Mouse (Mus musculus) intestine, postnatal 0 days (tissue): ENCODE measurements at regions not wholly inside any gene's neighbourhood (a gene's known extent, or its start where the extent isn't known, plus 50 kb on each side); places are given as distances from the start of the nearest gene placed in this dataset.

Experiments used
- ATAC-seq: fragments of 200-750 bp; cut with Nextera tagmentation; 2 replicates; pipeline ENCODE4 v1.8.0; 2017; ENCODE audit warnings: mild to moderate bottlenecking, moderate TSS enrichment, moderate library complexity
- H3K27ac ChIP-seq: fragments of 300-500 bp; sonication (generic); 2 replicates; pipeline ENCODE4 v1.5.1; 2014; ENCODE audit warnings: mild to moderate bottlenecking, low read depth, low read length, moderate library complexity
- H3K27me3 ChIP-seq: fragments of 300-500 bp; sonication (generic); replicated peaks from 2 replicates; pipeline ENCODE4 v1.6.1; 2014; ENCODE audit warnings: low read length, mixed read lengths; ENCODE audit not compliant: control insufficient read depth, insufficient read depth
- H3K36me3 ChIP-seq: fragments of 300-500 bp; sonication (generic); 2 replicates; pipeline ENCODE4 v1.6.1; 2014; ENCODE audit warnings: mild to moderate bottlenecking, moderate library complexity; ENCODE audit not compliant: control insufficient read depth, insufficient read depth
- H3K4me1 ChIP-seq: fragments of 300-500 bp; sonication (generic); replicated peaks from 2 replicates; pipeline ENCODE4 v1.6.1; 2014; ENCODE audit warnings: antibody characterized with exemption, low read length, mixed read lengths; ENCODE audit not compliant: control insufficient read depth, insufficient read depth
- H3K4me2 ChIP-seq: fragments of 300-500 bp; sonication (generic); replicated peaks from 2 replicates; pipeline ENCODE4 v1.6.1; 2014; ENCODE audit warnings: low read depth, mild to moderate bottlenecking, moderate library complexity
- H3K4me3 ChIP-seq: fragments of 300-500 bp; sonication (generic); 2 replicates; pipeline ENCODE4 v1.5.1; 2014; ENCODE audit warnings: low read depth, low read length
- H3K9ac ChIP-seq: fragments of 300-500 bp; sonication (generic); 2 replicates; pipeline ENCODE4 v1.6.1; 2014; ENCODE audit warnings: mild to moderate bottlenecking, low read depth, low read length
- H3K9me3 ChIP-seq: fragments of 300-500 bp; sonication (generic); 2 replicates; pipeline ENCODE4 v1.6.1; 2016; ENCODE audit warnings: mixed run types; ENCODE audit not compliant: control insufficient read depth
- CTCF ChIP-seq: sonication (generic); IDR thresholded peaks from 2 replicates; pipeline ENCODE4 v1.5.1; 2016; ENCODE audit warnings: low read depth, mild to moderate bottlenecking, control low read depth, antibody characterized with exemption, moderate library complexity
- WGBS: fragments of 180-500 bp; shearing (Covaris S2); extraction: QIAGEN DNeasy Blood & Tissue Kit; methylation state at CpG from one replicate; pipeline ENCODE4 v1.1.7; 2014; 5-methylcytosine and 5-hydroxymethylcytosine counted together

GRCm38 (mm10) chr19:44644376-44644775 is 81.7 kb downstream of the Hif1an start:
- WGBS, result 49% methylated on average over 3 of the region's 3 CpGs
- no peak overlapping the region for H3K27ac ChIP-seq
- no peak overlapping the region for H3K4me2 ChIP-seq

DNA sequence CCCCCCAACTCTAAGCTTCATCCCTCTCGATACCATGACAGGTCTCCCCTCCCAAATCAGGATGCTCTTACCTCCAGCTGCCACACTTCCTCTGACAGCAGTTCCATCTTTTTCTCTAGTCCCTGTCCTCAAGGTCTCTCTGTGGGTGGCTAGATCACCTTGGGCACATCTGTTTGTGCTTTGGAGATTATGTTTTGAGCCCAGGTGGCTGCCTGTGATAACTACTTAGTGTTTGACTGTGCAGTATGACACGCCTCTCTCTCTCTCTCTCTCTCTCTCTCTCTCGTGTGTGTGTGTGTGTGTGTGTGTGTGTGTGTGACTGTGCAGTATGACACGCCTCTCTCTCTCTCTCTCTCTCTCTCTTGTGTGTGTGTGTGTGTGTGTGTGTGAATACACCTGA is 82.3 kb downstream of the Hif1an start:
- Histone ChIP-seq H3K4me1 (no peaks in the 10 kb centered on the region), H3K9ac (no peak overlapping the region), H3K36me3 (no peaks in the 10 kb centered on the region), H3K27ac (no peak overlapping the region), H3K4me2 (no peak overlapping the region), H3K9me3 (no peaks in the 10 kb centered on the region), H3K4me3 (no peak overlapping the region), H3K27me3 (peaks cover 42% of the 10 kb centered on the region)
- 58% methylated on average over 4 of the region's 4 CpGs for WGBS
- no peak for TF ChIP-seq CTCF
- ATAC-seq, result no peak

More at GRCm38 (mm10) chr19:44644376-44644775, 81.7 kb downstream of the Hif1an start:
- H3K4me3 ChIP-seq, result no peak overlapping the region
- no peak overlapping the region for H3K9ac ChIP-seq
- H3K4me1 ChIP-seq, result no peaks in the 10 kb centered on the region
- H3K27me3 ChIP-seq, result peaks cover 42% of the 10 kb centered on the region
- TF ChIP-seq CTCF, result no peak
- no peaks in the 10 kb centered on the region for H3K9me3 ChIP-seq
- no peaks in the 10 kb centered on the region for H3K36me3 ChIP-seq
- ATAC-seq, result no peak

DNA sequence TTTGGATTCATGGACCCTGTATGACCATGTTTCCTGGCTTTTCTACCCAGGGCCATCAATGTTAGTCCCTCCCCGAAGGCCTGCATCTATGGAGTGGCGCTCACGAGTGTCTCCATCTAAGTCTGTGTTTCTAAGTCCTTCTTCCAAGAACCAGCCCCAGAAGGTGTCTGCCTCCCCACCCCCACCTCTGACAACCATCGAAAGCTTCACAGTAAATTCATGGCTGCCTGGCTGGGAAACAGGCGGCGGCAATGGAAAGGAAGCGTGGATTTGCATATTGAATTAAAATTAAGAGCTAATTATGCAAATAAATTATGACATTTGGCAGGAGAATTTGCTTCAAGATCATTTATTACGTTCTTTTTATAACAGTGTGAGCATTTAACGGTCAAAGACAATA is 83.9 kb downstream of the Hif1an start:
- H3K4me1 ChIP-seq, result no peaks in the 10 kb centered on the region
- H3K36me3 ChIP-seq, result no peaks in the 10 kb centered on the region
- no peak overlapping the region for H3K9ac ChIP-seq
- H3K4me2 ChIP-seq, result no peak overlapping the region
- no peak overlapping the region for H3K27ac ChIP-seq
- TF ChIP-seq CTCF, result no peak
- ATAC-seq, result no peak
- H3K27me3 ChIP-seq, result peaks cover 38% of the 10 kb centered on the region
- 74% methylated on average over 9 of the region's 9 CpGs for WGBS
- H3K4me3 ChIP-seq, result no peak overlapping the region
- no peaks in the 10 kb centered on the region for H3K9me3 ChIP-seq

GRCm38 (mm10) chr19:44649206-44649605 is 86.6 kb downstream of the Hif1an start:
- Histone ChIP-seq H3K36me3 (no peaks in the 10 kb centered on the region), H3K9me3 (no peaks in the 10 kb centered on the region), H3K27ac (no peak overlapping the region), H3K4me1 (no peaks in the 10 kb centered on the region), H3K27me3 (peaks cover 35% of the 10 kb centered on the region), H3K4me2 (no peak overlapping the region), H3K4me3 (no peak overlapping the region), H3K9ac (no peak overlapping the region)
- no peak for ATAC-seq
- no peak for TF ChIP-seq CTCF
- WGBS, result 74% methylated on average over 7 of the region's 7 CpGs

- no peak for ATAC-seq
- 26% methylated on average over 2 of the region's 2 CpGs for WGBS
- Histone ChIP-seq H3K9me3 (no peaks in the 10 kb centered on the region), H3K36me3 (no peaks in the 10 kb centered on the region), H3K4me3 (no peak overlapping the region), H3K4me1 (no peaks in the 10 kb centered on the region), H3K27me3 (peaks cover 47% of the 10 kb centered on the region), H3K9ac (no peak overlapping the region), H3K27ac (no peak overlapping the region), H3K4me2 (no peak overlapping the region)
- no peak for TF ChIP-seq CTCF
Measured at GRCm38 (mm10) chr19:44650841-44651240, 88.2 kb downstream of the Hif1an start.

DNA sequence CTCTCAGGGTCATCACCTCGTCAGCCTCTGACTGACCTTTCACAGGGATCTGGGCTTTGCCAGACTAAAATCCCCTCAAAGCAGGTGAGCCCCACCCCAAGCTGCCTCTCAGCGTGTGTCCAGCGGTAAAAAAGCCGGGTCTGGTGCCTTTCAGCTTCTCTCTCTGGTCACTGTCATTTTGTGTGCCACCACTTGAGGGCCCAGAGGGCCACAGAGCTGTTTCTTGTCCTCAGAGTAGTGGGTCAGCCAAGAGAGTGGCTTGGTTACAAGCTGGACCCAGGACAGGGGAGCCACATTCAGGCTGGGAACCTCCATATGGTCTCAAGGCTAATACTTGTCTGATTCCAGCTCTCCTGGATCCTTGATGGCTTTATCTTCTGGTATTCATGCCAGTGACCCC is 89.0 kb downstream of the Hif1an start:
- ATAC-seq, result no peak
- no peaks in the 10 kb centered on the region for H3K4me1 ChIP-seq
- no peaks in the 10 kb centered on the region for H3K9me3 ChIP-seq
- H3K36me3 ChIP-seq, result no peaks in the 10 kb centered on the region
- no peak overlapping the region for H3K9ac ChIP-seq
- H3K27ac ChIP-seq, result no peak overlapping the region
- no peak overlapping the region for H3K4me2 ChIP-seq
- H3K4me3 ChIP-seq, result no peak overlapping the region
- 6% methylated on average over 4 of the region's 4 CpGs for WGBS
- H3K27me3 ChIP-seq, result peaks cover 53% of the 10 kb centered on the region
- TF ChIP-seq CTCF, result peak; percentile 29; the same call in 1 of the 2 replicates

GRCm38 (mm10) chr19:44655719-44656118 is 93.1 kb downstream of the Hif1an start:
- ATAC-seq, result no peak
- TF ChIP-seq CTCF, result peak; percentile 85
- Histone ChIP-seq H3K4me3 (no peak overlapping the region), H3K9ac (no peak overlapping the region), H3K4me1 (no peaks in the 10 kb centered on the region), H3K27me3 (peaks cover 43% of the 10 kb centered on the region; the same call in 1 of the 2 replicates), H3K9me3 (no peaks in the 10 kb centered on the region), H3K27ac (no peak overlapping the region), H3K36me3 (no peaks in the 10 kb centered on the region), H3K4me2 (no peak overlapping the region)
- 3% methylated on average over 6 of the region's 6 CpGs for WGBS
